Mouse (Mus musculus): Measurements from ENCODE around the gene Rps6ka1. TPM values are rescaled to one million over a fixed set of nuclear protein-coding genes. Genes with fewer than 3 reads are reported as not detected.

The Rps6ka1 gene
- polyA plus RNA-seq, 1 experiment = not detected

- Histone ChIP-seq H3K4me3 (ENCODE audit: insufficient read depth, low read depth, low read length) (no peak overlapping the region), H3K27ac (ENCODE audit: insufficient read depth, low read depth, low read length) (no peak overlapping the region), H3K4me1 (ENCODE audit: control insufficient read depth, insufficient read depth, low read length) (peaks cover 14% of the 10 kb centered on the region)
- 61% methylated on average over 4 of the region's 4 CpGs for WGBS
- no peak for TF ChIP-seq POLR2A (IDR thresholded peaks at IDR 0.05; ENCODE audit: insufficient read depth, low read depth, low read length)
- no peak for TF ChIP-seq CTCF (IDR thresholded peaks at IDR 0.05; ENCODE audit: insufficient read depth, low read depth, low read length)
These were observed 48.2 kb downstream of the Rps6ka1 start for GRCm38 (mm10) chr4:133839385-133839826.

DNA sequence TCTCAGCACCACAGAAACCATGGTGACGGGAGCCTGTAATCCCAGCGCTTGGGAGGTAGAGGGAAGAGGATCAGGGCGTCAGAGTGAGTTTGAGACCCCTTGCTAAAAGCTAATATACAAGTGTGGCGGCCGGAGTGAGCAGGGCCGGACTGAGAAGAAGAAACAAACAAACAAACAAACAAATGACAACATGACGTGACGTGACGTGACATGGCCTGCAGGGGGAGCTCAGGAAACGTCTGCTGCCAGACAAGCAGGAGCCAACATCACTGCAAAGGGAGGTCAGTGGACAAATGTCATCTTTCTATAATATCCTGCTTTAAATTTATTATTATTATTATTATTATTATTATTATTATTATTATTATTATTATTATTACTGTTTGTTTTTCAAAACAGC, 51.0 kb downstream of the Rps6ka1 start:
- Histone ChIP-seq H3K27ac (ENCODE audit: insufficient read depth, low read depth, low read length) (no peak overlapping the region), H3K4me1 (ENCODE audit: control insufficient read depth, insufficient read depth, low read length) (peaks cover 5% of the 10 kb centered on the region), H3K4me3 (ENCODE audit: insufficient read depth, low read depth, low read length) (no peak overlapping the region)
- TF ChIP-seq POLR2A (IDR thresholded peaks at IDR 0.05; ENCODE audit: insufficient read depth, low read depth, low read length) (no peak), CTCF (IDR thresholded peaks at IDR 0.05; ENCODE audit: insufficient read depth, low read depth, low read length) (peak; percentile 32; the same call in 1 of the 2 replicates)
- WGBS = 35% methylated on average over 10 of the region's 10 CpGs

- H3K27ac ChIP-seq (ENCODE audit: insufficient read depth, low read depth, low read length) = no peak overlapping the region
- TF ChIP-seq CTCF (IDR thresholded peaks at IDR 0.05; ENCODE audit: insufficient read depth, low read depth, low read length) (no peak), POLR2A (IDR thresholded peaks at IDR 0.05; ENCODE audit: insufficient read depth, low read depth, low read length) (no peak)
- no peaks in the 10 kb centered on the region for H3K4me1 ChIP-seq (ENCODE audit: control insufficient read depth, insufficient read depth, low read length)
- H3K4me3 ChIP-seq (ENCODE audit: insufficient read depth, low read depth, low read length) = no peak overlapping the region
- 96% methylated on average over 5 of the region's 5 CpGs for WGBS
These were observed 52.4 kb downstream of the Rps6ka1 start for GRCm38 (mm10) chr4:133835211-133835610.

- 67% methylated on average over 15 of the region's 15 CpGs for WGBS
- no peak overlapping the region for H3K4me3 ChIP-seq (ENCODE audit: insufficient read depth, low read depth, low read length)
- peaks cover 5% of the 10 kb centered on the region; the same call in 1 of the 2 replicates for H3K4me1 ChIP-seq (ENCODE audit: control insufficient read depth, insufficient read depth, low read length)
- TF ChIP-seq CTCF (IDR thresholded peaks at IDR 0.05; ENCODE audit: insufficient read depth, low read depth, low read length) (no peak), POLR2A (IDR thresholded peaks at IDR 0.05; ENCODE audit: insufficient read depth, low read depth, low read length) (no peak)
- H3K27ac ChIP-seq (ENCODE audit: insufficient read depth, low read depth, low read length) = no peak overlapping the region
These were observed 54.4 kb downstream of the Rps6ka1 start for GRCm38 (mm10) chr4:133832945-133833874.

DNA sequence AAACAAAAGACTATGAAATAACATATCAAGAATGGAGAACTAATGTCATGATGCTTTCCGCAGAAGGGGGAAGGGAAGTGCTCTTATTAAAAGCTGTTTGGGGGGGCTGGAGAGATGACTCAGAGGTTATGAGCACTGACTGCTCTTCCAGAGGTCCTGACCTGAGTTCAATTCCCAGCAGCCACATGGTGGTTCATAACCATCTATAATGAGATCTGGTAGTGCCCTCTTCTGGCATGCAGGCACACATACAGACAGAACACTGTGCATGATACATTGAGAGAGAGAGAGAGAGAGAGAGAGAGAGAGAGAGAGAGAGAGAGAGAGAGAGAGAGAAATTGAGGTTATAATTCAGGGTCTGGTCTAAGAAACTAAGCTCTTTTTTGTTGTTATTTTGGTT, 57.1 kb downstream of the Rps6ka1 start:
- TF ChIP-seq CTCF (IDR thresholded peaks at IDR 0.05; ENCODE audit: insufficient read depth, low read depth, low read length) = no peak
- TF ChIP-seq POLR2A (IDR thresholded peaks at IDR 0.05; ENCODE audit: insufficient read depth, low read depth, low read length) = no peak
- H3K4me1 ChIP-seq (ENCODE audit: control insufficient read depth, insufficient read depth, low read length) = peaks cover 11% of the 10 kb centered on the region; the same call in 1 of the 2 replicates
- no peak overlapping the region for H3K27ac ChIP-seq (ENCODE audit: insufficient read depth, low read depth, low read length)
- 96% methylated on average over 1 of the region's 1 CpGs for WGBS
- no peak overlapping the region for H3K4me3 ChIP-seq (ENCODE audit: insufficient read depth, low read depth, low read length)

GRCm38 (mm10) chr4:133829281-133830070, 58.1 kb downstream of the Rps6ka1 start:
- Histone ChIP-seq H3K27ac (ENCODE audit: insufficient read depth, low read depth, low read length) (no peak overlapping the region), H3K4me1 (ENCODE audit: control insufficient read depth, insufficient read depth, low read length) (peaks cover 11% of the 10 kb centered on the region; the same call in 1 of the 2 replicates), H3K4me3 (ENCODE audit: insufficient read depth, low read depth, low read length) (no peak overlapping the region)
- no peak for TF ChIP-seq CTCF (IDR thresholded peaks at IDR 0.05; ENCODE audit: insufficient read depth, low read depth, low read length)
- no peak for TF ChIP-seq POLR2A (IDR thresholded peaks at IDR 0.05; ENCODE audit: insufficient read depth, low read depth, low read length)
- 8% methylated on average over 10 of the region's 10 CpGs for WGBS

DNA sequence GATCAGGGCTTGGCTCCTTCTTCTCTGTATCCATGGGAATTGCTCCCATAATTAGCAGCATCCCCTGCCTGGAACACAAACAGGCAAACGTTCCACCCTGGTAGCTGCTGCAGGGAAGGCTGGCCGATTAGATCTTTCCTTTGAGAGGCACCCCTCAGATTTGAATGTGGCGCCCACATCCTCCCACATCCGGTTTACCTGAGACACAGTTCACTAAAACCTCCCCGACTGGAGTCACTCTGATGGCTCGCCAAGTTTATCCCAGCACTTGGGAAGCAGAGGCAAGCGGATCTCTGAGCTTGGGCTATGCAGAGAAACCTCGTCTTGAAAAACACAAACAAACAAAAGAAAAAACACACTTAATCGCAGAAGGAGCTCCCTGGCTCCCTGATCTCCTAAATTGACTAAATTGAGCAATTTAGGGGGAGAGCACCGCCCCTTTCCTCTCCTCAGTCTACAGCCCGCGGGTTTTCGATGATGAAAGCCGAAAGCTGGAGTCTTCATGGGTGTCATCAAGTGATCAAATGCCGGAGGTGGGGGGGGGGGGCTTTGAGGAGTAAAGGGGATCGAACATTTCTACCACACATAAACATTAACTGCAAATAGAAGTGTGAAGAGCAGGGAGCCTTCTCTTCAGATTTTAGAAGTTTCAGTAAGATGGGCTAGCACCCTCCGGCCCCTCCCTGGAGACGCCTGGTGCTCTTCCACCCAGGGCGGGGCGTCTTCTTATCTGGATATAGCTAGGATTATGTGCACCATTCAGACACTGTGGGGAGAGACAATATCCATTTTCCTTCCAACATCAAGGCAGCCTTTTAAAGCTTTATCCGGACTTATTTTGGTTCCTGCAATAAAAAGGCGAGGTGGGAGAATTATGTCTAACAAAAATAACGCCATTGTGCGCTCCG, 59.5 kb downstream of the Rps6ka1 start:
- 19% methylated on average over 25 of the region's 25 CpGs for WGBS
- TF ChIP-seq CTCF (IDR thresholded peaks at IDR 0.05; ENCODE audit: insufficient read depth, low read depth, low read length) = no peak
- no peak for TF ChIP-seq POLR2A (IDR thresholded peaks at IDR 0.05; ENCODE audit: insufficient read depth, low read depth, low read length)
- no peak overlapping the region for H3K4me3 ChIP-seq (ENCODE audit: insufficient read depth, low read depth, low read length)
- H3K27ac ChIP-seq (ENCODE audit: insufficient read depth, low read depth, low read length) = no peak overlapping the region
- peaks cover 11% of the 10 kb centered on the region; the same call in 1 of the 2 replicates for H3K4me1 ChIP-seq (ENCODE audit: control insufficient read depth, insufficient read depth, low read length)

- Histone ChIP-seq H3K27ac (ENCODE audit: insufficient read depth, low read depth, low read length) (no peak overlapping the region), H3K4me1 (ENCODE audit: control insufficient read depth, insufficient read depth, low read length) (peaks cover 11% of the 10 kb centered on the region; the same call in 1 of the 2 replicates), H3K4me3 (ENCODE audit: insufficient read depth, low read depth, low read length) (no peak overlapping the region)
- TF ChIP-seq POLR2A (IDR thresholded peaks at IDR 0.05; ENCODE audit: insufficient read depth, low read depth, low read length) = no peak
- no peak for TF ChIP-seq CTCF (IDR thresholded peaks at IDR 0.05; ENCODE audit: insufficient read depth, low read depth, low read length)
- 90% methylated on average over 6 of the region's 6 CpGs for WGBS
These were observed 60.2 kb downstream of the Rps6ka1 start for GRCm38 (mm10) chr4:133827354-133827753.
